Mouse (Mus musculus): ENCODE measurements around the gene Setd1a. TPM values are rescaled to one million over a fixed set of nuclear protein-coding genes. Genes with fewer than 3 reads are reported as not detected.
"Not testable (repeated sequence)": the region's sequence is repeated elsewhere in the genome, so short reads cannot be mapped to it uniquely, and the experiment has no call there.

Gene Setd1a
- total RNA-seq, 1 experiment from 2014 or later, result 16.6 TPM

DNA sequence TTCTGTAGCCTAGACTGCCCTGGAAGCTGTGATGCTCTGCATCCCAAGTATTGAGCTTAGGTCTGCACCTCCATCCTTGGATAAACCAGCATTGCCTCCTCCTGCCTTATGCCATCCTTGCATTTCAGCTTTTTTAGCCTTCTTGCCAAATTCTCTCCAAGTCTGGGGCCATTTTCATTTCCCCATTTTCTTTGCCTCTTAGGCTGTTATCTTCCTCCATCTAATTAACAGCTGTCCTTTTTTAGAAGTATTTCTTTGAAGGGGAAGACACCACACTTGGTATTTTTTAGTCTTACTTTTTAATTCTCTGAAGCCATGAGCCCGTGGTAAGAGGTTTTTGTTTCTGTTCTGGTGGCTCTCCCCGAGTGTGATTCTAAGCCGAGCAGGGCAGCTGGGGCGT is 12.8 kb upstream of the Setd1a start:
- no peak for ATAC-seq (replicated peaks; ENCODE audit: low read depth, poor library complexity, severe bottlenecking)

GRCm38 (mm10) chr7:127765756-127766155 is 10.7 kb upstream of the Setd1a start:
- ATAC-seq (replicated peaks; ENCODE audit: low read depth, poor library complexity, severe bottlenecking), result no peak

DNA sequence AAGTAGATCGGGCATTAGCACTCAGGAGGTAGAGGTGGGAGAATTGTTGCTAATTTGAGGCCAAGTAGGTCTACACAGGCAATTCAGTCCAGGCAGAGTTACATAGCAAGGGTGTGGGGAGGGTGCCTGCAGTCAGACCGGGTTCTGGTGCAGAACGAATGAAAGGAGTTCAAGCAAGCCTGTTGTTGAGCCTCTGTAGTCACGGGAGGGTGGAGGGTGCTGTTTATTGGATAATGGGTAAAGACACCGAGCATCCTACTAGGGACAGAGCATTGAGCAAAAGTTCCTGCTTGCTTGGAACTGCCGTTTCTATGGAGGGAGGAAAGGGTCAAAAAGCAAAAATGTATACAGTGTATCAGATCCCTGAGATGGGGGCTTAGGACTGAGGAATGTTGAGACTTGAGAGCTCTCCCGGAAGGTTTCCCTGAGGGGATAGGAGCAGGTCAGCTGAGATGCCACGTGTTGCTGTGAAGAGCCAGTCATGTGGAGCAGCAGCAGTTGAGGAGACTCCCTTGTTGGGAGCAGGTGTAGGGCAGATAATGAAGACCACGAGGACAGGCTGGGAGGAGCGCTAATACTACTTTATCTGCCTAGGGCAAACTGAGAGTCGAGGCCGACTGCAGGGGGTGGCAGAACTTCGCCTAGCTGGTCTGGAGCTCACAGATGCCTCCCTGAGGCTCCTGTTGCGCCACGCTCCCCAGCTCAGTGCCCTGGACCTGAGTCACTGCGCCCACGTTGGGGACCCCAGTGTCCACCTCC is 9.4 kb upstream of the Setd1a start:
- peak; percentile 19 for ATAC-seq (replicated peaks; ENCODE audit: low read depth, poor library complexity, severe bottlenecking)

DNA sequence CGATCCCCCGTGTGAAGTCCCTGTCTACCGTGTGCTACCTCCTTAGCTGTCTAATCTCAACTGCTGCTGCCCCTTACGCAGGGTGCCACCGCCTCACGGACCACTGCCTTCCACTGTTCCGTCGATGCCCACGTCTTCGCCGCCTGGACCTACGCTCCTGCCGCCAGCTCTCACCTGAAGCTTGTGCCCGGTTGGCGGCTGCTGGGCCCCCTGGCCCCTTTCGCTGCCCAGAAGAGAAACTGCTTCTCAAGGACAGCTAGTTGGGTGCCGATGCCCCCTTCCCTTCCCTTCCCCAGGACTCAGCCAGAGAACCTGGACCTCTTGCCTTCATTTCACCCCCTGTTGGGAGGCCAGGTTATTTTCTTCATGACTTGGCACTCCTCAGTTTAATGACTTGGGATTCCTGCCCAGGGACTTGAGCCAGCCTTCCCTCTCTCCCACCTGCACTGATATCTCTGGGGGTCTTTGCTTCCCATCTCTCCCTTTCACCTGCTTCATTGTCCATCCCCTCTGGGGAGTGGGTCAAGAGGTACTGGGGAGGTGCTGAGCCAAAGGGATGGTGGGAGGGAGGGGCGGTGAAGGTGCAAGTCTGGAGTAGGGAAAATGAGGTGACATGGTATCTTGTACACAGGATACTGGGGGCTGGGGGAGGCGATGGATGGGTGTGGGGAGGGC is 8.7 kb upstream of the Setd1a start:
- no peak for ATAC-seq (replicated peaks; ENCODE audit: low read depth, poor library complexity, severe bottlenecking)

- no peak for ATAC-seq (replicated peaks; ENCODE audit: low read depth, poor library complexity, severe bottlenecking)
These were observed 8.0 kb upstream of the Setd1a start for GRCm38 (mm10) chr7:127768346-127768996.

- ATAC-seq (replicated peaks; ENCODE audit: low read depth, poor library complexity, severe bottlenecking), result peak; percentile 71
These were observed 7.4 kb upstream of the Setd1a start for GRCm38 (mm10) chr7:127768997-127769593.

DNA sequence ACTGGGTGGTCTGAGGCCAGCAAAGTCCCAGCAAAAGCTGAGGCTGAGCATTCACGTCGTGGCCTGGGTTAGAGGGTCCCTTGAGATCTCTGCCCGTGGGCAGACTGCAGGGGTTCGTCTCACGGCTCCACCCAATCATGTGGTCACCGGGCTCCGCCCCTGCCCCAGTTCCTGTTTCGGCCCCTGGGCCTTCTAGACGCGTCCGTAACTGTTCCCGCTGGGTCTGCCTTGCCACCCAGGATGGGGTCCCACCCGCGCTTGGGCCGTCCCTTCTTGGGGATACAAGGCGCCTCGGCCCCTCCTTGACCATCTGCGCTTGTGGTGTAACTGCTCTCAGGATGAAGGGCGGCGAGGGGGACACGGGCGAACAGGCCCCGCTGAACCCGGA is 6.8 kb upstream of the Setd1a start, which contains the start of gene Orai3:
Gene Orai3 (plus strand): TSS at position 165 of the 388 bp plus-strand sequence.
- ATAC-seq (replicated peaks; ENCODE audit: low read depth, poor library complexity, severe bottlenecking), result peak; percentile 59

DNA sequence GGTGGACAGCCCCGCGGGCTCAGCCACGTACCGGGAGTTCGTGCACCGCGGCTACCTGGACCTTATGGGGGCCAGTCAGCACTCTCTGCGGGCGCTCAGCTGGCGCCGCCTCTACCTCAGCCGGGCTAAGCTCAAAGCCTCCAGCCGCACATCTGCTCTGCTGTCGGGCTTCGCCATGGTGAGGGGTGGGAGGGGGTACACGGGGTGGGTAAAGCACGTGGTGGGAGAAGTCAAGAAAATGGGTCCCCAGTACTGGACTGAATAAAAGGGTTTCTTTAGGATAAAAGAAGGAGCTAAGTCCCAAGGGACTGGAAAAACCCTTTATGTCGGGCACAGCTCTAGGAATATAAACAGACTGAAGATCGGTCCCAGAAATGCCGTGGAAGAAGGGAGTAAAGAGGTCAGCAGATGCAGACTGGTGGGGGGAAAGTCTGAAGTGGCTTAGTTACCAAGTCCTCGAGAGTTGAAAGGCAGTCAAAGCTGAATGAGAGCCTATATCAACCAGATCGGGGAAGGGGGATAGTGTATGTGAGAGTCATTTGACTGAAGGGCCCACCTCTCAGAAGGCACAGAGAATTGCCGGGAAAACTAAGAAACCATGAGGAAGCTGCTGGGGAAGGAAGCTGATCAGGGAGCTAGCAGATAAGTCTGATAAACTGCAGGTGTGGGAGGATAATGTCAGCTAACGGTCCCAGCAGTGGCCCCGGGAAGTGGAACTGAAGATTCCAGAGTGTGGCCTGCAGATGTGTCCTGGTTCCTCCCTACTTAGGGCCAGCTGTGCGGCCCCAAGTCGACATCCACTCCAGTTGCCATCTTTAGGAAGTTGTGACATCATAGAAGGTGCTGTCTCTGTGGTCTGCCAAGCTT is 6.2 kb upstream of the Setd1a start:
- ATAC-seq (replicated peaks; ENCODE audit: low read depth, poor library complexity, severe bottlenecking), result peak; percentile 9; the same call in 1 of the 2 replicates

DNA sequence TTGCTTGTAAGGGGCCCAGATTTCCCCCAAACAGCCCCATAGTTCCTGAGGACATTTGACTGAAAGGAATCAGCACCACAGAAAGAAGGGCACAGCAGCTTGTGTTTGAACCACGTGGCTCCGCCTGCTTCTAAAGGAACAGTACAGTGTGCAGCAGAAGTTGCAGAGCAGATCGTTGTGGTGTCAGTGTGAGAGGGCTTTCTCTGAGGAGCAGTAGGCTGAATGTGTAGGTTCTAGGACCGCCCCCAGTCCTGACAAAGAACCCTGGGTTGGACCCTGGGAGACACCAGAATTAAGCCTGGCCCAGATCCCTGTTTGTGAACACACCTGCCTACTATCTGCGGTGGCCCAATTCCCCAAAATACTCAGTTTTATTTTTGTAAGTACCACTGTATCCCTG is 5.2 kb upstream of the Setd1a start:
- ATAC-seq (replicated peaks; ENCODE audit: low read depth, poor library complexity, severe bottlenecking), result no peak

DNA sequence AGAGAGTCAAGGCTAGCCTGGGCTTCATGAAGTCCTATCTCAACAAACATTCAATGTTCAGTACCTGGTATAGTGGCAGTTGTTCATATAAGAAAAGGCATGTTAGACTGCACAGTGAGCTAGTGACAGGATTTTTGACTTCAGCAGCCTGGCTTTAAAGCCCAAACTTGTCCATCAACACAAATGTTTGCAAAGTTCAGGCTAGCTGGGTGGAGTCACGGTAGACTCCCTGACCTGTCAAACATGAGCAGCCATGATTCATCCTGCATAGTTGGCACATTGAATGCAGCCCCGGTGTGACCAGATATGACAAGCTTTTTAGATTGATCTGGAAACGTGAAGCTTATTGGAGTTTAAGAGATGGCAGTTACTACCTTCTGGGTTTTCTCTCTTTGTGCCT is 4.4 kb upstream of the Setd1a start:
- no peak for ATAC-seq (replicated peaks; ENCODE audit: low read depth, poor library complexity, severe bottlenecking)

GRCm38 (mm10) chr7:127772557-127772956 is 3.9 kb upstream of the Setd1a start:
- no peak for ATAC-seq (replicated peaks; ENCODE audit: low read depth, poor library complexity, severe bottlenecking)

GRCm38 (mm10) chr7:127773664-127774384 is 2.6 kb upstream of the Setd1a start:
- peak; percentile 30 for ATAC-seq (replicated peaks; ENCODE audit: low read depth, poor library complexity, severe bottlenecking)

DNA sequence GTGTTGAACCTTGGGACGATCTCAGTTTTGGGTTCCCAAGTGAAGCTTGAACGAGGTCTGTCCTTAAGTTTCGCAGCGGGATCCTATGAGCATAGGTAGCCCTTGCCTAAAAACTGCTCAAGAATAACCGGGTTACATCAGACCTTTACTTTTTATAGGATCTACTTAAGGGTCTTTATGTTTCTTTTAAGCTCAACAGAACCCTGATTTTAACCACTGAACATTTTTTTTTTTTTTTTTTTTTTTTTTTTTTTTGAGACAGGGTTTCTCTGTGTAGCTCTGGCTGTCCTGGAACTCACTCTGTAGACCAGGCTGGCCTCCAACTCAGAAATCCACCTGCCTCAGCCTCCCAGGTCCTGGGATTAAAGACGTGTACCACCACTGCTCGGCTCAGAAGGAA is 633 bp upstream of the Setd1a start:
- not testable (repeated sequence) for ATAC-seq (replicated peaks; ENCODE audit: low read depth, poor library complexity, severe bottlenecking)

DNA sequence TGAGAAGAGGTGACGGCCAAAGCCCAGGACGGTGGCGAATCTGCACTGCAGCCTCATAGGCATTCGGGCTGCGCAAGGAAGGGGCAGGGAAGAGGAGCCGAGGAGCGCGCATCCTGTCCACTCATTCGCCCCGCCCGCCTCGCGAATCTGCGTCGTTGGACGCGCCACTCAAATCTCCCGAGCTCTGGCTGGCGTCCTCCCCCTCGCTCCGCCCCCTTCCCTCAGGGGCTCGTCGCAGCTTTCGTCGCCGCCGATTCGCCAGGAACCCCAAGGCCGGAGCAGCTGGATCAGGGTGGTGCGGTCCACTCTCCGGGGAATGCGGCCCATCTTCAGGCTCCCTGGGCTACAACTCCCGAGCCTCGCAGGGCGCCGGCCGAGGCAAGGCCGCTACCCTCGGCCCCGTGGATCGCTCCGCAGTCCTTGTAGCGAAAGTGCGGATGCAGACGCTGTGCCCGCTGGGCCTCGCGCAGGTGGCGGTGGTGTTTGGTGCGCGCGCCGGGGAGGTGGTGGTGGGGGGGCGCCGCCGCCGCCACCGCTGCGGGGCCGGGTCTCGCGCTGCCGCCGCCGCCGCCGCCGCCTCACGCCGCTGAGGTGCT is 506 bp downstream of the Setd1a start:
- peak; percentile 87 for ATAC-seq (replicated peaks; ENCODE audit: low read depth, poor library complexity, severe bottlenecking)

- peak; percentile 4; the same call in 1 of the 2 replicates for ATAC-seq (replicated peaks; ENCODE audit: low read depth, poor library complexity, severe bottlenecking)
These were observed 1.2 kb downstream of the Setd1a start for GRCm38 (mm10) chr7:127777474-127778266.

DNA sequence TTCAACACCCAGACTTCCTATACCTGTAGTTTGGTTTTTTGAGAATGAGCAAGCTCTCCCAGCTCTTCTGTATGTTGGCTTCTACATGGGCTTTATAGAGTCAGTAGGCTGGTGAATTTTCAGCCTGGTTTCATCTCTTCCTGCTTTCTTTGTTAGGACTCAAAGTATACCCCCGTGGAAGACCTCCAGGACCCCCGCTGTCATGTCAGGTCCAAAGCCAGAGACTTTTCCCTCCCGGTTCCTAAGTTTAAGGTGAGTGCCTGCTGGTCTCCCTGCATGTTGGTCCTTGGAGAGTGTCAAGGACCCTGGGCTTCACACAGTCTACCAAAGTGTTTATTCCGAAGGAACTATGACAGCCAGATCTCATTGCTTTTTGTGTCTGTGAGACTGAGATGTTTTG is 1.9 kb downstream of the Setd1a start:
- ATAC-seq (replicated peaks; ENCODE audit: low read depth, poor library complexity, severe bottlenecking), result no peak

GRCm38 (mm10) chr7:127785308-127785707 is 8.8 kb downstream of the Setd1a start, which contains the start of gene Gm49388:
TSS of gene Gm49388 (plus strand) at chr7:127785608.
- no peak for ATAC-seq (replicated peaks; ENCODE audit: low read depth, poor library complexity, severe bottlenecking)

Data from common myeloid progenitor, adult 5-6 weeks (primary cell).